Mouse (Mus musculus) intestine, embryonic 16.5 days (tissue): ENCODE measurements around the gene Ell. TPM values are rescaled to one million over a fixed set of nuclear protein-coding genes. Genes with fewer than 3 reads are reported as not detected.

Source experiments
- ATAC-seq: fragments of 200-750 bp; cut with Nextera tagmentation; 2 replicates; pipeline ENCODE4 v1.8.0; 2017; ENCODE audit warnings: moderate TSS enrichment, moderate library complexity
- H3K27ac ChIP-seq: fragments of 300-500 bp; sonication (generic); 2 replicates; pipeline ENCODE4 v1.5.1; 2014; ENCODE audit warnings: mild to moderate bottlenecking, low read length
- H3K27me3 ChIP-seq: fragments of 300-500 bp; sonication (generic); replicated peaks from 2 replicates; pipeline ENCODE4 v1.6.1; 2014; ENCODE audit warnings: low read length, control low read depth, mixed read lengths; ENCODE audit not compliant: control insufficient read depth, insufficient read depth
- H3K36me3 ChIP-seq: fragments of 300-500 bp; sonication (generic); 2 replicates; pipeline ENCODE4 v1.6.1; 2014; ENCODE audit warnings: low read length, control low read depth; ENCODE audit not compliant: control insufficient read depth, insufficient read depth
- H3K4me1 ChIP-seq: fragments of 300-500 bp; sonication (generic); 2 replicates; pipeline ENCODE4 v1.6.1; 2014; ENCODE audit warnings: low read length, control low read depth, mixed read lengths; ENCODE audit not compliant: control insufficient read depth, insufficient read depth
- H3K4me2 ChIP-seq: fragments of 300-500 bp; sonication (generic); 2 replicates; pipeline ENCODE4 v1.6.1; 2014; ENCODE audit warnings: low read depth, low read length, control low read depth
- H3K4me3 ChIP-seq: fragments of 300-500 bp; sonication (generic); 2 replicates; pipeline ENCODE4 v1.5.1; 2014; ENCODE audit warnings: mild to moderate bottlenecking, low read length
- H3K9ac ChIP-seq: fragments of 300-500 bp; sonication (generic); 2 replicates; pipeline ENCODE4 v1.6.1; 2014; ENCODE audit warnings: low read depth, low read length
- H3K9me3 ChIP-seq: fragments of 300-500 bp; sonication (generic); 2 replicates; pipeline ENCODE4 v1.6.1; 2016; ENCODE audit warnings: low read length, control low read depth; ENCODE audit not compliant: control insufficient read depth
- WGBS: fragments of 180-500 bp; shearing (Covaris S2); extraction: QIAGEN DNeasy Blood & Tissue Kit; methylation state at CpG from one replicate; pipeline ENCODE4 v1.1.7; 2014; 5-methylcytosine and 5-hydroxymethylcytosine counted together
- polyA plus RNA-seq: library from polyadenylated mRNA; unstranded; fragments of >200 nt; fragmentation: Nextera tagmentation; extraction: Ambion mirVana; gene quantifications from 2 replicates; pipeline ENCODE4 v1.2.1, GENCODE M21; 2015

Gene Ell
- polyA plus RNA-seq, 1 experiment from 2014 or later: 16.6 TPM

GRCm38 (mm10) chr8:70605871-70606779, 66.9 kb downstream of the Ell start:
- Histone ChIP-seq H3K4me3 (no peak overlapping the region), H3K4me1 (peaks cover 40% of the 10 kb centered on the region), H3K9ac (peak overlapping the region; percentile 89; the same call in 1 of the 2 replicates), H3K27ac (no peak overlapping the region), H3K36me3 (no peaks in the 10 kb centered on the region), H3K9me3 (no peaks in the 10 kb centered on the region), H3K4me2 (no peak overlapping the region), H3K27me3 (no peaks in the 10 kb centered on the region)
- 79% methylated on average over 9 of the region's 9 CpGs for WGBS
- ATAC-seq: no peak

- Histone ChIP-seq H3K4me2 (peak overlapping the region; percentile 99), H3K27ac (no peak overlapping the region), H3K27me3 (no peaks in the 10 kb centered on the region), H3K4me1 (peaks cover 36% of the 10 kb centered on the region), H3K9me3 (no peaks in the 10 kb centered on the region), H3K36me3 (no peaks in the 10 kb centered on the region), H3K9ac (peak overlapping the region; percentile 89), H3K4me3 (peak overlapping the region; percentile 83)
- no peak for ATAC-seq
- WGBS: 64% methylated on average over 18 of the region's 18 CpGs
Measured at GRCm38 (mm10) chr8:70606780-70607602, 67.7 kb downstream of the Ell start.

DNA sequence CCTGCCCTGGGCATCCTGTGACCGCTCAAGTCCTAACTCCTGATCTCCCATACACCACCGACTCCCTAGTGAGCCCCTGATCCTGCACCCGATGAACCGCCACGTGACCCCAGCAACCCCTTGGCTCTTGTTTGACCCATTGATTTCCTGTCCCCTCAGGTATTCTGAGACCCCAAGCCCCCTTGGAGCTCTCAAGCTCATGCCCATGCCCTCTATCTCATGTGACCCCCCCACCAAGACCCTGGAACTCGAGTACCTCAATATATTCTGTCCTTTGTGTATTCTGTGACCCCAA, 68.3 kb downstream of the Ell start:
- 22% methylated on average over 6 of the region's 6 CpGs for WGBS
- H3K27me3 ChIP-seq: no peaks in the 10 kb centered on the region

GRCm38 (mm10) chr8:70607898-70608748, 68.9 kb downstream of the Ell start:
- Histone ChIP-seq H3K4me2 (peak overlapping the region; percentile 99), H3K27me3 (no peaks in the 10 kb centered on the region), H3K9me3 (no peaks in the 10 kb centered on the region), H3K9ac (peak overlapping the region; percentile 89), H3K27ac (peak overlapping the region; percentile 99), H3K4me1 (peaks cover 36% of the 10 kb centered on the region), H3K36me3 (no peaks in the 10 kb centered on the region), H3K4me3 (peak overlapping the region; percentile 83)
- WGBS: 1% methylated on average over 83 of the region's 84 CpGs
- ATAC-seq: no peak

More for the DNA sequence above, 68.3 kb downstream of the Ell start:
- H3K9ac ChIP-seq: peak overlapping the region; percentile 89
- peak overlapping the region; percentile 99 for H3K4me2 ChIP-seq
- peaks cover 36% of the 10 kb centered on the region for H3K4me1 ChIP-seq
- no peaks in the 10 kb centered on the region for H3K36me3 ChIP-seq
- peak overlapping the region; percentile 76 for H3K27ac ChIP-seq
- no peaks in the 10 kb centered on the region for H3K9me3 ChIP-seq
- peak overlapping the region; percentile 83 for H3K4me3 ChIP-seq
- no peak for ATAC-seq

GRCm38 (mm10) chr8:70608749-70609367, 69.6 kb downstream of the Ell start, which contains the start of gene Ssbp4:
Gene Ssbp4 (minus strand): TSS chr8:70608872.
- H3K27ac ChIP-seq: peak within 1 kb of the TSS; percentile 99
- peak; percentile 0; the same call in 1 of the 2 replicates for ATAC-seq

GRCm38 (mm10) chr8:70609368-70609848, 70.2 kb downstream of the Ell start:
- H3K27ac ChIP-seq: peak overlapping the region; percentile 99

More at GRCm38 (mm10) chr8:70608749-70609367, 69.6 kb downstream of the Ell start, which contains the start of gene Ssbp4:
- H3K4me2 ChIP-seq: peak within 1 kb of the TSS; percentile 99
- no peaks in the 10 kb centered on the region for H3K9me3 ChIP-seq
- H3K9ac ChIP-seq: peak within 1 kb of the TSS; percentile 89
- WGBS: 5% methylated on average over 26 of the region's 26 CpGs
- peak within 1 kb of the TSS; percentile 83 for H3K4me3 ChIP-seq
- no peaks in the 10 kb centered on the region for H3K27me3 ChIP-seq
- peaks cover 39% of the 10 kb centered on the region for H3K4me1 ChIP-seq
- H3K36me3 ChIP-seq: no peaks in the 10 kb centered on the region

DNA sequence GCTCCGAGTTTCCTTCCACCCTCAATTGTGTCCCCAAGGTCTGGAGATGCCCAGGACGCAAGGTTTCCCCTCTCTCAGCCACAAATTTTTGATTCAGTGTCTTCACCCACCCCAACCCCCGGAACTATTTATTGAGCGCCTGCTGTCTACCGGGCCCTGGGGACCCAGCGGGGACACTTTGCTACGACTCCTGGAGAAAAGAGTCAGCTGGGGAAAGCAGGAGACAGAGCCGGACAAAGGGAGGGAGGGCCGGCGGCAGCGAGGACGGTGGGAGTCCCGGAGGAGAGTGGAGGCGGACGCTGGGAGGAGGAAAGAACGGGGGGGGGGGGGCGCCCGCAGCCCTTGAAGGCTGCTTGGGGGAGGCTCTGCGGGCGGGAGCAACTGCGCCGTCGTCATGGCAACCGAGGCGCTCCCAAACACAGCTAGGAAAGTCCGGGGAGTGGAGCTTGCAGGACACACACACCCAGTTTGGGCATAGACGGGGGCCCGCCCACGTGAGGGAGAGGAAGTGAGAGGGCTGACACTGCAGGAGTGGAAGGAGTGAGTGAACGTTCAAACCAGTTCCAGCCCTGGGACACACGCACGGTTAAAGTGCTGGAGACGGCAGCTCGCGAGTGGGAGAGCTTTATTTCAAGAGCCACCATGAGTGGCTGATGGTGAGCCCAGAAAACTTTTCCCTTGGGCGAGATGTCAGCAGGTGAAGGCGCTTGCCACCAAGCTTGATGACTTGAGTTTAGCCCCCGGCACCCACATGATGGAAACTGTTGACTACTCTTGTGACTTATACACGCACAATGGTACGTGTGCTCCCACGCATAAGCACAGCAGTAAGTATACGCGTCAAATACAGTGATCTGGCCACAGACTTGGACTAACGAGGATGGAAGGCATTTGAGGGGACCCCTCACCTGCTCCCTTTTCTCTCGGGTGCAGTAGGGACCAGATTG, 70.9 kb downstream of the Ell start:
- Histone ChIP-seq H3K27ac (peak overlapping the region; percentile 99), H3K9ac (peak overlapping the region; percentile 89), H3K27me3 (no peaks in the 10 kb centered on the region), H3K9me3 (no peaks in the 10 kb centered on the region), H3K4me1 (peaks cover 40% of the 10 kb centered on the region), H3K36me3 (no peaks in the 10 kb centered on the region), H3K4me3 (peak overlapping the region; percentile 60), H3K4me2 (peak overlapping the region; percentile 99)
- peak; percentile 63 for ATAC-seq
- under 1% methylated on average over 43 of the region's 45 CpGs for WGBS

More at GRCm38 (mm10) chr8:70609368-70609848, 70.2 kb downstream of the Ell start:
- Histone ChIP-seq H3K4me2 (peak overlapping the region; percentile 99), H3K4me1 (peaks cover 40% of the 10 kb centered on the region), H3K9me3 (no peaks in the 10 kb centered on the region), H3K4me3 (peak overlapping the region; percentile 60), H3K9ac (peak overlapping the region; percentile 89), H3K27me3 (no peaks in the 10 kb centered on the region), H3K36me3 (no peaks in the 10 kb centered on the region)
- peak; percentile 67 for ATAC-seq
- WGBS: 1% methylated on average over 34 of the region's 39 CpGs
